Mouse (Mus musculus) gastrocnemius, postnatal 4 days (tissue): Measurements from ENCODE around the gene Med20. TPM values are rescaled to one million over a fixed set of nuclear protein-coding genes. Genes with fewer than 3 reads are reported as not detected.
"Not testable (repeated sequence)": the region's sequence is repeated elsewhere in the genome, so short reads cannot be mapped to it uniquely, and the experiment has no call there.

Experiments
- DNase-seq, 2 experiments: peaks; one replicate each; pipeline ENCODE4 v3.0.0; 2021 to 2022; ENCODE audit warnings: low spot score in 2 of 2, mixed read lengths in 2 of 2
- total RNA-seq, 2 experiments: library from RNA; stranded (reverse); gene quantifications; 2 replicates each; pipeline ENCODE4 v1.2.3; 2021

Med20 gene
- total RNA-seq, 2 experiments from 2014 or later, result 21.7 to 26.1 TPM

- DNase-seq, result peak in 1 of 2 experiments; percentile 35
Observed at GRCm38 (mm10) chr17:47596162-47596838, 15.1 kb upstream of the Med20 start.

GRCm38 (mm10) chr17:47596839-47597164 lies 14.6 kb upstream of the Med20 start:
- DNase-seq, result no peak

- peak in 1 of 2 experiments; percentile 25 for DNase-seq
Observed at GRCm38 (mm10) chr17:47597261-47597660, 14.1 kb upstream of the Med20 start.

GRCm38 (mm10) chr17:47597838-47598579 lies 13.4 kb upstream of the Med20 start:
- peak in 1 of 2 experiments; percentile 44 for DNase-seq

DNA sequence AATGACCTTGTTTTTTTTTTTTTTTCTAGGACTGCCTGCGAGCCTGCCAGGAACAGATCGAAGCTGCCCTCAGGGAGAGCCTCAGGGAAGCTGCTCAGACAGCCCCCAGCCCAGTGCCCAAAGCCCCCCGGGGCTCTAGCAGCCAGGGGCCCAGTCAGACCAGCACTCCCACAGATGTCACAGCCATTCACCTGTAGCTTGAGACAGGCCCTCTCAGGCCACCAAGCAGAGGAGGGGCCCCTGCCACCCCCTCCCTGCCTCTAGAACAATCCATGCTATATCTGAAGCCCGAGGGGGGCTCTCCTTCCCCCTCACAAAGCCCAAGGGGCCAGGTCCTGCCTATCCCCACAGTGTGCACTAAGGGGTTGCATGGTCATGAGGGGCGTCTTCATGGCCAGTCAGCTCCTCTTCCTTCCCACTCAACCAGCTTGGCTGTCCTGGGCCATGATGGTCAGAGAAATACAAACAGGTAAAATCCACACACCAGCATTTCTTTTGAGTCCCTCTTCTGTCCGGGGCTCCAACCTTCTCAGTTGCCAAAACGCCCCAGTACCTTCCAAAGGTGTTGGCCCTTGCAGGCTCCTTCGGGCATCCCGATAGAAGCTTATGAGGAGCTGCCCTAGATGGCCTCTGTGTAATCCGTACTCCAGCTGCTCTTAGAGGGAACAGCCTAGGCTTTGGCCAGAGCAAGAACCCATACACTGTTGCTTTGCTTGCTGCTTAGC lies 12.6 kb upstream of the Med20 start:
- DNase-seq, result not testable (repeated sequence)

DNA sequence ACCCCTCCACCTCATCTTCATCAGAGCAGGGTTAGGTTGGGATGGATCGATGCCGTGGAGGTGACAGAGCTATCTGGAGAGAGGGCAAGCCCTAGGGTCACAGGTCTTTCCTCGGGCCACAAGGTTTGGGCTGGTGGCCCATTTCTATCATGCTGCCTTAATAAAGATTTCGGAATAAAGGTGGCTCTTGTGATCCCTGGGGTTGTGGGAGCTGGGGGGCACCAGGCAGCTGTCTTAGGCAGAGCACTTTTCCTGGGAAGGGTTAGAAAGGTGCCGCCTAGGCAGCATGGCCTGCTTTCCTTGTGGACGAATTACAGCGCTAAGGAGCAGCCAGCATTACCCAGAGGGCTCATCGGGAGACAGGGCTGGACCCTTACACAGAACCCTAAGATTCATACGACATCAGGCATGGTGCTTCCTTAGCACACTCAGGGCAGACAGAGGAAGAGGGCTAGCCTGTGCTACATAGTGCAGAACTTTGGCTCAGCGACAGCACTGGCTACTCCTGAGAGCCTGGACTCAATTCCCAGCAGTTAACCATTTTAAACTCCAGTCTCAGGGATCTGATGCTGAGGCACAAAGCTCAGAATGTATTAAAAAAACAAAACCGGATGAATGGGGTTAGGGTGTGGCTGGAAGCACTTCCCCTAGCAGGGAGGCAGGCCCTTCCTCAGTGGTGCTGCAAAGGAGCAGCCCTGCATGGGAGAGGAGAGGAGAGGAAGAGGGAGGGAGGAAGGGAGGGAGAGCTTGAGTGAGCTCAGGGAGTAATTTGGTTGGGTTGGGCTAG lies 11.7 kb upstream of the Med20 start:
- no peak for DNase-seq

DNA sequence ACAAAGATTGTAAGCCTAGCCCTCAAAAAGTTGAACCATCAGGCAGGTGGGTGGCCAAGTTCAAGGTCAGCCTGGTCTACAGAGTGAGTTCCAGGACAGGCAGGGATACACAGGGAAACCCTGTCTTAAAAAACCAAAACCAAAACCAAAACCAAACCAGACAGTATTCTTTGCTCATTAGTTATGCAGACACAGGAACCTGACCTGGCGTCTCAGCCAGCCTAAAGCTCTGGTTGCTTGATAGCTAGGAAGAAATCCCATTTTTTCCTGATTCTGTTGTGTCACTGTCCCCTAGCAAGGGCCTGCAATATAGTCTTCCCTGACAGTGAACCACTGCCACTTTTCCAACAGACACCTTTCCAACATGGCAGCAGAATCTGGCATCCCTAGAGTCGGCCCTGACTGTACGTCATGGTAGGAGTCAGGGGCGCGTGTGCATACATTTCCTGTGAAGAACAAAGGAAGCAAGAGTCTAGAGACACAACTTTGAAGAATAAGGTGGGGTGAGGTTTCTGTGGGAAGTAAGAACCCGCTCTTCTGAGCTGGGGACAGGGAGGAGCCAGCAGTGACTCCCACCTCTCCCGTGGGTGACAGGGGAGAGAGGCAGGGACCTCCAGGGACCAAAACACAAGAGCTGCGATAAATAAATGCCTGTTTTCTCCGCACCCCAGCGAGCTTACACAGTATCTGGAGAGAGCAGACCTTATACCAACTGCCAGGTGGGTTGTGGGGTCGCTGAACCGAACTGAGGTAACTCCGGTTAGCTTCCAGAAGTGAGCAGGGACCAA lies 10.6 kb upstream of the Med20 start:
- no peak for DNase-seq

DNA sequence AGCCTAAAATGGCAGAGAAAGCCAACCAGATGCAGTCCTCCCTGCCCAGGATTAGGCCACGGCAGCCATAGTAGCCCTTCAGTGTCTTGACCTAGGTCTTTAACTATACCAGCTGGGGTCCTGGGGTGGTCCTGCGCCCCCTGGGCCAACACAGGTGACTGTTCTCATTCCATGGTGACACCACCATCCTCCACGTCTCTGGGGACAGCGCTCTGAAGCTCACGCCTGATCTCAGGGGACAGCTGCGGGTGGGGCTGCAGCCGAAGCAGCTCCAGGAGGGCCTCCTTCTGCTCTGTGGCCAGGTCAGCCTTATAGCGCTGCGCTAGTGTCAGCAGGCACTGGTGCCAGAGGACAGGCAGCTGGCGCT lies 10.0 kb upstream of the Med20 start:
- DNase-seq, result no peak

- DNase-seq, result no peak
Observed at GRCm38 (mm10) chr17:47602289-47602688, 9.1 kb upstream of the Med20 start.

DNA sequence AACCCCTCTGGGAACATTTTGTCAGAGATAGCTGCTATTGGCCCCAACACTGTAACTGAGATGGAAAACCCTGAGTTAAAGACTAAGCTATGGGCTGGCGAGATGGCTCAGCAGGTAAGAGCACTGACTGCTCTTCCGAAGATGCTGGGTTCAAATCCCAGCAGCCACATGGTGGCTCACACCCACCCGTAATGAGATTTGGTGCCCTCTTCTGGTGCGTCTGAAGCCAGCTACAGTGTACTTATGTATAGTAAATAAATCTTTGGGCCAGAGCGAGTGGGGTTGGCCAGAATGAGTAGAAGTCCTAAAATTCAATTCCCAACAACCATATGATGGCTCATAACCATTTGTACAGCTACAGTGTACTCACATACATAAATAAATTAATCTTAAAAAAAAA lies 5.2 kb upstream of the Med20 start:
- no peak for DNase-seq

- no peak for DNase-seq
Observed at GRCm38 (mm10) chr17:47609182-47609581, 2.2 kb upstream of the Med20 start.

GRCm38 (mm10) chr17:47611661-47611982 lies 240 bp downstream of the Med20 start:
- no peak for DNase-seq

DNA sequence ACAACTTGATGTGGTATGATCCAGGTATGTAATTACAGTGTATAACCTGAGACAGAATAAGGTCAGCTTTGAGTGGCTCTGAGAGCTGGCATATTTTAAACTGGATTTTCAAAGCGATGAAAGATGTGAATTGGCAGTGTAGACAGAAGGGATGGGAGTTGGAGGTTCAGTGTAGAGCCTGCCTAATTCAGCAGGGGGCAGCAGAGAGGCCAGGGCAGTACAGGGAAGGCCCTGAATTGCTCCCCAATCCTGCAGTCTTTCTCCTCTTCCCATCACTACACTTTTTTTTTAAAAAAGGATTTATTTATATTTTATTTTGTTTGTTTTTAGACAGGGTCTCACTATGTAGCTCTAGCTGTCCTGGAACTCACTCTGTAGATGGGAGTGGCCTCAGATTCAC lies 2.6 kb downstream of the Med20 start:
- no peak for DNase-seq

DNA sequence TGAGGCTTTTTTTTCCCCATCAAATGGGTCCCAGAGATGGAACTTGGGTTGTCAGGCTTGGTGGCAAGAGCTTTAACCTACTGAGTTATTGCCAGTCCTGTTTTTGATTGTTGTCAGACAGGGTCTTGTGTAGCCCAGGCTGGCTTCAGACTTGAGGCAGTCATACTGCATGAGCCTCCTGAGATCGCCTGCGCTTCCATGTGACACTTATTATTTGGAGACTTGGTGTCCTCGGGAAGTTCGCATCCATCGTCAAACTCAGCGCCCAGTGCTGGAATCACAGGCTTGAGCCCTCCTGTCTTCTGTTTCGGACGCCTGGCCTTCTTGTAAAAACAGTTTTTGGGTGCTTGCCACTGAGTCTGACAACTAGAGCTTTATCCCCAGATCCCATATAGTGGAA lies 4.7 kb downstream of the Med20 start:
- DNase-seq, result no peak

DNA sequence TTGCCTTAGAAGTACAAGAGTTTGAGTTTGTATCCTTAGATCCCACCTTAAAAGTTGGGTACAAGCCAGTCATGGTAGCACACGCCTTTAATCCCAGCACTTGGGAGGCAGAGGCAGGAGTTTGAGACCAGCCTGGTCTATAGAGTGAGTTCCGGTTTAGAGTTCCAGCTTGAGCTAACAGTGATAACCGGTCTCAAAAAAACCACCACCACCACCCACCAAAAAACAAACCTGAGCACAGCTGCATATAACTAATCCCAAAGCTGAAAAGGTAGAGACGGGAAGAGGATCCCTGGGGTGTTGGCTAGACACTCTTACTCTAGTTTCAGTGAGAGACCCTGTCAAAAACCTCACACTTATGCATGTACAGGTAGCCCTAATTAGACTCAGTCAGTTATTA lies 5.3 kb downstream of the Med20 start:
- no peak for DNase-seq

DNA sequence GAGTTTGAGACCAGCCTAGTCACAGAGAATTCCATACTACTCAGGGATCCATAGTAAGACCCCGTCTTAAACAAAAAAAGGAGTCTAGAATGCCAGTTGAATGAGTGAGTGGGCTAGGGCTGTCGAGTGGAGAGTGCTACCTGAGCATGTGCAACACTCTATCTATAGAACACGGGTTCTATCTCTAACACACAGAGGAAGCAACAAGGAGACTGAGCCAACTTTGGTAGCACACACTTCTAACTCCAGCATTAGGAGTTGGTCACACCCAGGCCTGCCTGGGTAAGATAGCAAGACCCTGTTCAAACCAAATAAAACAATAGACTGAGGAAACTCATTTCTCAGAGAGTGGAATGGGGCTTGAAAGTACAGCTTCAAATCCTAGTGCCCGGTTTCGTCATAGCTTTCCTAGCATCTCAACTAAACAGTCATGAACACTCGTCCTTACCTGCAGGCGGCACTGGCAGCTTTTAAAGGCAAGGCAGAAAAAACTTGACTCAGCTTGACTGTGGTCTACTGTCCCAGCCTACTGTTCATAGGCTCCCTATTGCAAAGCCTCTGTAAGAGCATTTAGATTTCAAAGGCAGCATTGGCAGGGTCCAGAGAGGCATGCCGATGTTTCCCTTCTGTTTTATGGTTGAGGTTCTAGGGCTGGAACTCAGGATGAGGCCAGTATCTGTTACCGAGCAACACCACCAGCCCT lies 6.4 kb downstream of the Med20 start:
- DNase-seq, result no peak

GRCm38 (mm10) chr17:47618556-47619311 lies 7.4 kb downstream of the Med20 start:
- no peak for DNase-seq

GRCm38 (mm10) chr17:47622912-47623554 lies 11.7 kb downstream of the Med20 start:
- DNase-seq, result peak in 1 of 2 experiments; percentile 48

GRCm38 (mm10) chr17:47624572-47624971 lies 13.2 kb downstream of the Med20 start:
- not testable (repeated sequence) for DNase-seq
